Mouse (Mus musculus) cerebellum, adult 2 months (tissue): ENCODE results near the gene Lsm2. TPM values are rescaled to one million over a fixed set of nuclear protein-coding genes. Genes with fewer than 3 reads are reported as not detected.
"Not testable (repeated sequence)": the region's sequence is repeated elsewhere in the genome, so short reads cannot be mapped to it uniquely, and the experiment has no call there.

Source experiments
- DNase-seq, 2 experiments: peaks; one replicate each; pipeline ENCODE4 v3.0.0; 2021
- H3K27ac ChIP-seq: fragments of 200-500 bp; 2 replicates; pipeline ENCODE4 v1.5.1; 2012; ENCODE audit warnings: low read length, control low read depth, inconsistent platforms; ENCODE audit not compliant: insufficient read depth
- H3K27me3 ChIP-seq: fragments of 200-500 bp; 2 replicates; pipeline ENCODE4 v1.6.1; 2012; ENCODE audit warnings: inconsistent platforms, mild to moderate bottlenecking, low read length, moderate library complexity; ENCODE audit not compliant: control insufficient read depth, insufficient read depth
- H3K4me1 ChIP-seq: fragments of 200-500 bp; 2 replicates; pipeline ENCODE4 v1.6.1; 2011; ENCODE audit warnings: low read length; ENCODE audit not compliant: control insufficient read depth, insufficient read depth
- H3K4me3 ChIP-seq: fragments of 200-500 bp; replicated peaks from 2 replicates; pipeline ENCODE3; 2011; ENCODE audit warnings: mild to moderate bottlenecking, low read depth, low read length, control low read depth; ENCODE audit not compliant: insufficient read depth
- CTCF ChIP-seq: fragments of 200-500 bp; IDR thresholded peaks from 2 replicates; pipeline ENCODE4 v1.5.1; 2011; ENCODE audit warnings: low read depth, mild to moderate bottlenecking, control low read depth, low read length, moderate library complexity, borderline replicate concordance; ENCODE audit not compliant: insufficient read depth
- POLR2A ChIP-seq: fragments of 200-500 bp; IDR thresholded peaks from 2 replicates; pipeline ENCODE4 v1.6.1; 2011; ENCODE audit warnings: low read length, control low read depth, borderline replicate concordance; ENCODE audit not compliant: insufficient read depth
- WGBS: fragments of 180-500 bp; shearing (Covaris S2); methylation state at CpG from one replicate; pipeline ENCODE4 v1.1.7; 2018; 5-methylcytosine and 5-hydroxymethylcytosine counted together
- polyA plus RNA-seq: library from polyadenylated mRNA; depleted of rRNA; stranded (reverse); fragments of >200 nt; gene quantifications from 2 replicates; pipeline ENCODE4 v1.2.3, GENCODE M21; 2012

Lsm2 gene
- polyA plus RNA-seq, 1 experiment, result 63.7 TPM

DNA sequence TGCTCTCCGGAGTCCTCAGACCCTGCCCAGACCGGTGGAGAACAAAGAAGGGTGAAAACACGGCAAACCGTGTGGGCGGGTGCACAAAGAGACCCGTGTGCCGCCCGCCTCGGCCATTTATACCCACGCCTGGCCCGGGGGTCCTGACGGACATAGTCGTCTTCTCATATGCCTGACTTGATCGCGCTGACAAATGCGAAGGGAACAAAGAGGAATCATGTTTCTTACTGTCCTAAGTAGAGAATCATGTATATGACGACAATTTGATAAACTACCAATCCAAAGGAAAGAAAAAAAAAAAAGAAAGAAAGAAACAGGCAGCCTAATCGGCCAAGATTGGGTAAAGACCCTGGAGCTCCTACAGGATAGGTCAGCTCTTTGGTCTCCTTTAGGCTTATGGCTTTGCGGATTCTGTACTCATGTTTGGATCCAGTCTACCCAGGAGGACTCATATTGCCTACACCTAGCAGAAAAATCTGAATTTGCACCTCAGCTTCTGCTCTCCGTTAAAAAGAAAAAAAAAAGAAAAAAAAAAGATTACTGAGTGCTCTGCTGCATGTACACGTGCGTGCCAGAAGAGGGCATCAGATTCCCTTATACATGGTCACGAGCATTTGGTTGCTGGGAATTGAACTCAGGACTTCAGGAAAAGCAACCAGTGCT lies 29.2 kb upstream of the Lsm2 start:
- Histone ChIP-seq H3K4me3 (peak overlapping the region; percentile 98), H3K27me3 (no peaks in the 10 kb centered on the region), H3K4me1 (no peaks in the 10 kb centered on the region; the same call in none of the 2 replicates), H3K27ac (peak overlapping the region; percentile 64)
- under 1% methylated on average over 23 of the region's 23 CpGs for WGBS
- TF ChIP-seq POLR2A, result peak; percentile 85
- TF ChIP-seq CTCF, result peak; percentile 61; the same call in 1 of the 2 replicates
- DNase-seq, result peak; percentile 74 to 84

DNA sequence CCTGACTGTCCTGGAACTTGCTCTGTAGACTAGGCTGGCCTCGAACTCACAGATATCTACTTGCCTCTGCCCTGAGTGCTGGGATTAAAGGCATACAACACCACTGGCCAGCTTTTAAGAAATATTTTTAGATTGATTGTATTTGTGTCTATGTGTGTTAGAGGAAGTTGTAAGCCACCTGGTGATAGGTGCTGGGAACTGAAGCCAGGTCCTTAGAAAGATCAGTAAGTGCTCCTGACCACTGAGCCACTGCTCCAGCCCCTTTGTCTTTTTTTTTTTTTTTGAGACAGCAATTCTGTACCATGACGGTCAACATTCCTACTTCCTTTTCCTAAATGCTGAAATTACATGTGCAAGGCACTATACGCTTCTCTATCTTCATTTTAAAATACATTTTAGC lies 28.4 kb upstream of the Lsm2 start:
- Histone ChIP-seq H3K4me1 (no peaks in the 10 kb centered on the region; the same call in none of the 2 replicates), H3K4me3 (no peak overlapping the region), H3K27ac (no peak overlapping the region), H3K27me3 (no peaks in the 10 kb centered on the region)
- no peak for TF ChIP-seq CTCF
- no peak for TF ChIP-seq POLR2A
- DNase-seq, result no peak
- WGBS, result 85% methylated on average over 3 of the region's 3 CpGs

DNA sequence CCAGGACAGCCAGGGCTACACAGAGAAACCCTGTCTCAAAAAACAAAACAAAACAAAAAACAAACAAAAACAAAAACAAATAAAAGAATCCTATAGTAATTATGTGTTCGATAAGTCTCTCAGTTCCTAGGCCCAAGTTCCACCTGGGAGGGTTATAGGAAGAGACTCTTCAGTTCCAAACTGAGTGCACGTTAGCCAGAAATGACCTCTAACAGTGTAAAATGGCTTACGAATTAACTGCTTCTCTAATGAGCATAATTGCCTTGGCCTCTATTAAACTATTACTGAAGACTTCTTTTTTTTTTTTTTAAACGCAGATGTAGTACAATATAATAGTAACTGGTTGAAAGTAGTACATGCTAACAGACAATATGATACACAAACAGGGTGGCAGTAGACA lies 27.8 kb upstream of the Lsm2 start:
- no peak for DNase-seq
- Histone ChIP-seq H3K27me3 (no peaks in the 10 kb centered on the region), H3K27ac (no peak overlapping the region), H3K4me3 (no peak overlapping the region), H3K4me1 (no peaks in the 10 kb centered on the region; the same call in none of the 2 replicates)
- WGBS, result 90% methylated on average over 4 of the region's 4 CpGs
- no peak for TF ChIP-seq CTCF
- TF ChIP-seq POLR2A, result no peak

DNA sequence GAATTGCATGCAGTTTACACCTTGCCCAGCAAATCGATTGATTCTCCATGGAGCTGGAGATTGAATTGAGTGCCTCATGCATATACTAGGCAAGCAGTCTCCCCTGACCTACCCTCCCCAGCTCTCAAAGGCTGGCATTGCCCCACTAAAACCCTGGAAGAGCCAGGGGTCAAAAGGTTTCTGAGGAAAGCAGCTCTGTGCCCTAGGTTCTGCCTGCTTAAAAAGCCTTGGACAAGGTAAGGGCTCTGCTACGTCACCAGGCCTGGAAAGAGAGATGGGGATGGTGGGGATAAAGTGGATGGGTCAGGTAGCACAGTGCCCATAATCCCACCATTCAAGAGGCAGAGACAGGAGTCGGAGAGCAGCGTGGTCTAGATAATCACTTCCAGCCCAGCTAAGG lies 26.8 kb upstream of the Lsm2 start:
- Histone ChIP-seq H3K27ac (no peak overlapping the region), H3K4me3 (no peak overlapping the region), H3K27me3 (no peaks in the 10 kb centered on the region), H3K4me1 (peaks cover 3% of the 10 kb centered on the region)
- no peak for DNase-seq
- TF ChIP-seq CTCF (no peak), POLR2A (no peak)
- 90% methylated on average over 4 of the region's 4 CpGs for WGBS

DNA sequence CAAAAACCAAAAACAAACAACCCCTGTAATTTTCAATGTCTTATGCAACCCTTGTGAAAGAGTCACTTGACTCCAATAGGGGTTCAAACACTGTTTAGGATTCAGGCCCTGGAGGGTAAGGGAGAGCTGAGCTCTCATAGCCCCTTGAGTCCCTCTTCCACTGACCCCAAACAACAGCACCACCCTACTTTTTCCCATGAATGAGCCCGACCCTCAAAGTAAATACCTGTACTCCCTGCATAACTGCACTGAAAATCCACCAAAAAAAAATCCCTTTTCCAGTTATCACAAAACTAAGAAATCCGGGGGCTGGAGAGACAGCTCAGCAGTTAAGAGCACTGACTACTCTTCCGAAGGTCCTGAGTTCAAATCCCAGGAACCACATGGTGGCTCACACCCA lies 25.8 kb upstream of the Lsm2 start:
- TF ChIP-seq CTCF (no peak), POLR2A (no peak)
- DNase-seq, result no peak
- 77% methylated on average over 3 of the region's 3 CpGs for WGBS
- no peak overlapping the region for H3K27ac ChIP-seq
- peaks cover 3% of the 10 kb centered on the region for H3K4me1 ChIP-seq
- H3K27me3 ChIP-seq, result no peaks in the 10 kb centered on the region
- no peak overlapping the region for H3K4me3 ChIP-seq

DNA sequence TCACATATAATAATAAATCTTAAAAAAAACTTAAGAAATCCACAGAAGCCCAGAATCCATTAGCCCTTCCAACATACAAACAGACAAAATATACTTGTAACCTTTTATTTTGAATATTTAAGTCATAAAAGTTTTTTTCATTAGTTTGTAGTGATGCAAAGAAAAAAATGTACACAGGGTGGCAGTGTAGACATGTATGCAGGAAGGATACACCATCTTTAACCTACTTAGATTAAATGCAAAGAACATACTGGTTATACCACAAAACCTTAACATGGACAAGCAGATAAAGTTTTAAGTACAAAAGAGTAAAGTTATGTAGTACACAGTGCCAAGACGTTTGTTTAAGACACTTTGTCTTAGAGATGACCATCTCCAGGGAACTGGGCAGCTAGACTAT lies 25.3 kb upstream of the Lsm2 start:
- Histone ChIP-seq H3K27ac (no peak overlapping the region), H3K4me1 (peaks cover 3% of the 10 kb centered on the region), H3K27me3 (no peaks in the 10 kb centered on the region), H3K4me3 (no peak overlapping the region)
- WGBS, result 38% methylated on average over 1 of the region's 1 CpGs
- TF ChIP-seq CTCF (no peak), POLR2A (no peak)
- no peak for DNase-seq

DNA sequence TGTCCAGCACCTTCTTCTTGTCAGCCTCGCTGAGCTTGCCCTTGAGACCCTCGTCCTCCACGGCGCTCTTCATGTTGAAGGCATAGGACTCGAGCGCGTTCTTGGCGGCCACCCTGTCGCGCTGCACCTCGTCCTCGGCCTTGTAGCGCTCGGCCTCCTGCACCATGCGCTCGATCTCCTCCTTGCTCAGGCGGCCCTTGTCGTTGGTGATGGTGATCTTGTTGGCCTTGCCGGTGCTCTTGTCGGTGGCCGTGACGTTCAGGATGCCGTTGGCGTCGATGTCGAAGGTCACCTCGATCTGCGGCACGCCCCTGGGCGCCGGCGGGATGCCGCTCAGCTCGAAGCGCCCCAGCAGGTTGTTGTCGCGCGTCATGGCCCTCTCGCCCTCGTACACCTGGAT lies 24.4 kb upstream of the Lsm2 start:
- not testable (repeated sequence) for H3K27me3 ChIP-seq, DNase-seq, H3K27ac ChIP-seq, H3K4me1 ChIP-seq, H3K4me3 ChIP-seq
- WGBS, result 8% methylated on average over 40 of the region's 40 CpGs

DNA sequence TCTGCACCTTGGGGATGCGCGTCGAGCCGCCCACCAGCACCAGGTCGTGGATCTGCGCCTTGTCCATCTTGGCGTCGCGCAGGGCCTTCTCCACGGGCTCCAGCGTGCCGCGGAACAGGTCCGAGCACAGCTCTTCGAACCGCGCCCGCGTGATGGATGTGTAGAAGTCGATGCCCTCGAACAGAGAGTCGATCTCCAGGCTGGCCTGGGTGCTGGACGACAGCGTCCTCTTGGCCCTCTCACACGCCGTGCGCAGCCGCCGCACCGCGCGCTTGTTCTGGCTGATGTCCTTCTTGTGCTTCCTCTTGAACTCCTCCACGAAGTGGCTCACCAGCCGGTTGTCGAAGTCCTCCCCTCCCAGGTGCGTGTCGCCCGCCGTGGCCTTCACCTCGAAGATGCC lies 23.7 kb upstream of the Lsm2 start:
- H3K4me1 ChIP-seq, H3K27ac ChIP-seq, H3K27me3 ChIP-seq, DNase-seq, H3K4me3 ChIP-seq: not testable (repeated sequence)
- 12% methylated on average over 27 of the region's 40 CpGs for WGBS

DNA sequence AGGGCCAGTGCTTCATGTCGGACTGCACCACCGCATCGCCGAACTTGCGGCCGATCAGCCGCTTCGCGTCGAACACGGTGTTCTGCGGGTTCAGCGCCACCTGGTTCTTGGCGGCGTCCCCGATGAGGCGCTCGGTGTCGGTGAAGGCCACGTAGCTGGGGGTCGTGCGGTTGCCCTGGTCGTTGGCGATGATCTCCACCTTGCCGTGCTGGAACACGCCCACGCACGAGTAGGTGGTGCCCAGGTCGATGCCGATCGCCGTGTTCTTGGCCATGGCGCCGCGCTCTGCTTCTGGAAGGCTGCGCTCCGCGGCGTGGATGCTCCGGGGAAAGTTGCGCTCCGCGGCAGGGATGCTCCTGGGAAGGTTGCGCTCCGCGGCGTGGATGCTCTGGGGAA lies 22.9 kb upstream of the Lsm2 start:
- H3K4me1 ChIP-seq, H3K27ac ChIP-seq, H3K27me3 ChIP-seq, DNase-seq: not testable (repeated sequence)
- peak overlapping the region; percentile 61 for H3K4me3 ChIP-seq
- WGBS, result 4% methylated on average over 30 of the region's 47 CpGs
